Mouse (Mus musculus): ENCODE measurements around the gene Zfp618. TPM values are rescaled to one million over a fixed set of nuclear protein-coding genes. Genes with fewer than 3 reads are reported as not detected.

Zfp618 gene
- polyA plus RNA-seq, 1 experiment from 2014 or later: 2.6 TPM

- no peaks in the 10 kb centered on the region for H3K4me1 ChIP-seq (replicated peaks; ENCODE audit: control insufficient read depth, insufficient read depth, low read length)
- H3K27me3 ChIP-seq (replicated peaks; ENCODE audit: control insufficient read depth, insufficient read depth, low read length): no peaks in the 10 kb centered on the region
- H3K36me3 ChIP-seq (ENCODE audit: control insufficient read depth, insufficient read depth): peaks cover 38% of the 10 kb centered on the region; the same call in 1 of the 2 replicates
- ATAC-seq: no peak
- TF ChIP-seq CTCF (IDR thresholded peaks at IDR 0.05; ENCODE audit: low read depth): no peak
- H3K9me3 ChIP-seq (ENCODE audit: control insufficient read depth): no peaks in the 10 kb centered on the region
- 92% methylated on average over 5 of the region's 5 CpGs for WGBS
- no peak overlapping the region for H3K4me3 ChIP-seq (ENCODE audit: low read depth, low read length)
- H3K4me2 ChIP-seq (replicated peaks; ENCODE audit: low read depth): no peak overlapping the region
- H3K9ac ChIP-seq (ENCODE audit: low read depth, low read length): no peak overlapping the region
- H3K27ac ChIP-seq (ENCODE audit: low read depth, low read length): no peak overlapping the region
Measured at GRCm38 (mm10) chr4:63129891-63130624, 164.7 kb downstream of the Zfp618 start.

- WGBS: 94% methylated on average over 6 of the region's 6 CpGs
- H3K9me3 ChIP-seq (ENCODE audit: control insufficient read depth): no peaks in the 10 kb centered on the region
- peak; percentile 41 for TF ChIP-seq CTCF (IDR thresholded peaks at IDR 0.05; ENCODE audit: low read depth)
- no peak overlapping the region for H3K27ac ChIP-seq (ENCODE audit: low read depth, low read length)
- no peak overlapping the region for H3K4me2 ChIP-seq (replicated peaks; ENCODE audit: low read depth)
- no peak overlapping the region for H3K9ac ChIP-seq (ENCODE audit: low read depth, low read length)
- no peaks in the 10 kb centered on the region for H3K27me3 ChIP-seq (replicated peaks; ENCODE audit: control insufficient read depth, insufficient read depth, low read length)
- ATAC-seq: no peak
- no peaks in the 10 kb centered on the region for H3K4me1 ChIP-seq (replicated peaks; ENCODE audit: control insufficient read depth, insufficient read depth, low read length)
- H3K36me3 ChIP-seq (ENCODE audit: control insufficient read depth, insufficient read depth): no peaks in the 10 kb centered on the region
- H3K4me3 ChIP-seq (ENCODE audit: low read depth, low read length): no peak overlapping the region
Measured at GRCm38 (mm10) chr4:63147268-63147667, 181.9 kb downstream of the Zfp618 start.

DNA sequence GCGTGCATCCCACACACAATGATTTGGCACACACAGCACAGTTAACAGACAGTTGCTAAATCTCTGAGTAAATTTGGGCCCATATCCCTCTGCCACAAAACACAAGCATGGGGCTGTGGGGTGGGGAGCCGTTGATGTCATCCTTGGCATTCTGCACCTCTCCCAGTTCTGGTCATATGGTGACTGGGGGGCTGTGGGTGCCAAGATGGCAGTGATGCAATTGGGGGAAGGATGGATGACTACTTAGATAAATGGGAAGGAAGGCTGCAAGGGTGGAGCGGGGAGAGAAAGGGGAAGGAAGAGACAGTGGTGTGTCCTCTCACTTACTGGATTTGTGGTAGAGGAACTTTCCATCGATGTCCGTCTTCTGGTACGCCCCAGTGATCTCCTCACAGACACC lies 185.8 kb downstream of the Zfp618 start:
- WGBS: 93% methylated on average over 6 of the region's 6 CpGs
- no peak for ATAC-seq
- no peak overlapping the region for H3K4me2 ChIP-seq (replicated peaks; ENCODE audit: low read depth)
- H3K27me3 ChIP-seq (replicated peaks; ENCODE audit: control insufficient read depth, insufficient read depth, low read length): no peaks in the 10 kb centered on the region
- no peak overlapping the region for H3K27ac ChIP-seq (ENCODE audit: low read depth, low read length)
- no peak overlapping the region for H3K9ac ChIP-seq (ENCODE audit: low read depth, low read length)
- peaks cover 8% of the 10 kb centered on the region; the same call in 1 of the 2 replicates for H3K4me1 ChIP-seq (replicated peaks; ENCODE audit: control insufficient read depth, insufficient read depth, low read length)
- no peak for TF ChIP-seq CTCF (IDR thresholded peaks at IDR 0.05; ENCODE audit: low read depth)
- H3K9me3 ChIP-seq (ENCODE audit: control insufficient read depth): no peaks in the 10 kb centered on the region
- no peaks in the 10 kb centered on the region for H3K36me3 ChIP-seq (ENCODE audit: control insufficient read depth, insufficient read depth)
- no peak overlapping the region for H3K4me3 ChIP-seq (ENCODE audit: low read depth, low read length)

GRCm38 (mm10) chr4:63154028-63154427 lies 188.7 kb downstream of the Zfp618 start:
- ATAC-seq: no peak
- H3K4me1 ChIP-seq (replicated peaks; ENCODE audit: control insufficient read depth, insufficient read depth, low read length): peaks cover 8% of the 10 kb centered on the region; the same call in 1 of the 2 replicates
- H3K27ac ChIP-seq (ENCODE audit: low read depth, low read length): no peak overlapping the region
- H3K27me3 ChIP-seq (replicated peaks; ENCODE audit: control insufficient read depth, insufficient read depth, low read length): no peaks in the 10 kb centered on the region
- no peak overlapping the region for H3K4me3 ChIP-seq (ENCODE audit: low read depth, low read length)
- H3K4me2 ChIP-seq (replicated peaks; ENCODE audit: low read depth): no peak overlapping the region
- no peak overlapping the region for H3K9ac ChIP-seq (ENCODE audit: low read depth, low read length)
- no peaks in the 10 kb centered on the region for H3K36me3 ChIP-seq (ENCODE audit: control insufficient read depth, insufficient read depth)
- 47% methylated on average over 4 of the region's 4 CpGs for WGBS
- no peaks in the 10 kb centered on the region for H3K9me3 ChIP-seq (ENCODE audit: control insufficient read depth)
- TF ChIP-seq CTCF (IDR thresholded peaks at IDR 0.05; ENCODE audit: low read depth): no peak

- Histone ChIP-seq H3K9me3 (ENCODE audit: control insufficient read depth) (no peaks in the 10 kb centered on the region), H3K4me1 (replicated peaks; ENCODE audit: control insufficient read depth, insufficient read depth, low read length) (peaks cover 8% of the 10 kb centered on the region; the same call in 1 of the 2 replicates), H3K9ac (ENCODE audit: low read depth, low read length) (no peak within 1 kb of the TSS), H3K4me3 (ENCODE audit: low read depth, low read length) (no peak within 1 kb of the TSS), H3K27me3 (replicated peaks; ENCODE audit: control insufficient read depth, insufficient read depth, low read length) (no peaks in the 10 kb centered on the region), H3K36me3 (ENCODE audit: control insufficient read depth, insufficient read depth) (no peaks in the 10 kb centered on the region), H3K4me2 (replicated peaks; ENCODE audit: low read depth) (no peak within 1 kb of the TSS), H3K27ac (ENCODE audit: low read depth, low read length) (no peak within 1 kb of the TSS)
- TF ChIP-seq CTCF (IDR thresholded peaks at IDR 0.05; ENCODE audit: low read depth): no peak
- WGBS: 62% methylated on average over 5 of the region's 5 CpGs
- ATAC-seq: no peak
Measured at GRCm38 (mm10) chr4:63154699-63155098, 189.3 kb downstream of the Zfp618 start, which contains the start of gene Ambp. Gene Ambp, minus strand, starts transcription at chr4:63154799.

DNA sequence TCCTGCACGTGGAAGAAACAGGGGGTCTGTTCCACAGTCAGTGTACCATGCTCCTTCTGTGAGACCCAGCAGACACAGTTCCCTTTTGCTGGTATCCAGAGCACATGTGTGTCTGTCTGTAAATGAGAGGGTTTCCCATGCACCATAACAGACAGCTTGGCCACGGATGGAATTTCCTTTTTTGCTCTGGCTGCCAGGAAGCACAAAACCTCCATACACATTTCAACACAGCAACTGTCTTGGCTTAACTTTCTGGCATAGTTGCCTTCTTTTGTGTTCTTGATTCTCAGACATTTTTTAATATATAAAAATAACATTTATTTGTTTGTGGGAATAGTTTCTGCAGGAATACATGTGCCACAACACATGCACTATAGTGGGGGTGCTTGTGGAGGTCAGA lies 190.2 kb downstream of the Zfp618 start:
- H3K4me3 ChIP-seq (ENCODE audit: low read depth, low read length): no peak overlapping the region
- H3K27ac ChIP-seq (ENCODE audit: low read depth, low read length): no peak overlapping the region
- H3K4me1 ChIP-seq (replicated peaks; ENCODE audit: control insufficient read depth, insufficient read depth, low read length): peaks cover 8% of the 10 kb centered on the region; the same call in 1 of the 2 replicates
- H3K27me3 ChIP-seq (replicated peaks; ENCODE audit: control insufficient read depth, insufficient read depth, low read length): no peaks in the 10 kb centered on the region
- 67% methylated on average over 2 of the region's 2 CpGs for WGBS
- no peaks in the 10 kb centered on the region for H3K9me3 ChIP-seq (ENCODE audit: control insufficient read depth)
- H3K36me3 ChIP-seq (ENCODE audit: control insufficient read depth, insufficient read depth): no peaks in the 10 kb centered on the region
- no peak overlapping the region for H3K9ac ChIP-seq (ENCODE audit: low read depth, low read length)
- TF ChIP-seq CTCF (IDR thresholded peaks at IDR 0.05; ENCODE audit: low read depth): no peak
- no peak overlapping the region for H3K4me2 ChIP-seq (replicated peaks; ENCODE audit: low read depth)
- no peak for ATAC-seq

Measured in intestine, postnatal 0 days (tissue).